Mouse (Mus musculus): Measurements from ENCODE around the gene Aqp11.

Gene Aqp11

GRCm38 (mm10) chr7:97707809-97708208 is 30.3 kb downstream of the Aqp11 start:
- DNase-seq (ENCODE audit: low read depth): peak; percentile 30

- DNase-seq (ENCODE audit: low read depth): no peak
Observed at GRCm38 (mm10) chr7:97707123-97707522, 31.0 kb downstream of the Aqp11 start.

GRCm38 (mm10) chr7:97701106-97701505 is 37.0 kb downstream of the Aqp11 start:
- DNase-seq (ENCODE audit: low read depth): no peak

- no peak for DNase-seq (ENCODE audit: low read depth)
Observed at GRCm38 (mm10) chr7:97700173-97700572, 37.9 kb downstream of the Aqp11 start.

- peak; percentile 92 for DNase-seq (ENCODE audit: low read depth)
Observed at GRCm38 (mm10) chr7:97696506-97697254, 41.4 kb downstream of the Aqp11 start, which contains the start of gene Clns1a. Gene Clns1a, plus strand, starts transcription at chr7:97696634.

GRCm38 (mm10) chr7:97696133-97696505 is 42.0 kb downstream of the Aqp11 start:
- DNase-seq (ENCODE audit: low read depth): no peak

- no peak for DNase-seq (ENCODE audit: low read depth)
Observed at GRCm38 (mm10) chr7:97695441-97695840, 42.6 kb downstream of the Aqp11 start.

GRCm38 (mm10) chr7:97687831-97688230 is 50.3 kb downstream of the Aqp11 start:
- DNase-seq (ENCODE audit: low read depth): no peak

GRCm38 (mm10) chr7:97679239-97679638 is 58.9 kb downstream of the Aqp11 start:
- DNase-seq (ENCODE audit: low read depth): peak; percentile 61
